Mouse (Mus musculus) yolk sac, embryonic 10.5 days (tissue): ENCODE measurements around the gene Pafah1b2.

ENCODE experiments used
- DNase-seq: peaks from one replicate; pipeline ENCODE4 v3.0.0-alpha.2; 2017; ENCODE audit warnings: low spot score

Gene Pafah1b2

DNA sequence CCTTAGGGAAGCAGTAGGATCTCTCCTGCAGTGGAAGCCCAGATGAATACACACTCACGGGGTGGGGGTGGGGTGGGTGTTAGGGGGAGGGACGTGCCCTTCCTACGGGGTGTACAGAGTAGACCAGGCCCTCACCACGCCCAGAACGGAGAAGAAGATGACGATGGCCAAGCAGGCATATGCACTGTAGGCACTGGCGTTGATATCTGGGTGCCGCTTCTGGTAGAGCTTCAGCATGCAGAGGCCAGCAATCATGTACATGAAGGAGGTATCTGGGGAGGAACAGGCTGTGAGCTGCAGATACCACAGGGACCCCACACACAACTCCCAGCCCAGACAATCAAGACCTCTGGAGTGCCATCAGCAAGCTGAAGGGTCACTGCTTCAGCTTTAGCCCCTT lies 69.6 kb downstream of the Pafah1b2 start:
- DNase-seq, result no peak

DNA sequence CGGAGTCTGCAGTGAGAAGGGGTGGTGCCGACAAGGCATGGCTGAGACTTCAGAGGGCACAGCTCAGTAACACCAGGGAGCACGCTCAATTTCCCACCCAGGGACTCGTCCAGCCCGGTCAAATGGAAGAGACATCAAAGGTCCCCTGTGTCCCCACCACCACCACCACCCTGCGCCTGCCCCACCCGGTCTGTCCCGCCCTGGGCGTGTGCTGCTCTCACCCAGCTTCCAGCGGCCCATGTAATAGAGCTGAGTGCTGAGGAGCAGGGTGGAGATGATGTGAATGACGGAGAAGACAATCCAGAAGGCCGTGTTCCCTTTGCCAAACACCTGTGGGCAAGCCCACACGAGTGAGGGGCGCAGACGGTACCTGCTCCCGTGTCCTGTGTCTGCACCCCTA lies 70.0 kb downstream of the Pafah1b2 start:
- DNase-seq, result no peak

DNA sequence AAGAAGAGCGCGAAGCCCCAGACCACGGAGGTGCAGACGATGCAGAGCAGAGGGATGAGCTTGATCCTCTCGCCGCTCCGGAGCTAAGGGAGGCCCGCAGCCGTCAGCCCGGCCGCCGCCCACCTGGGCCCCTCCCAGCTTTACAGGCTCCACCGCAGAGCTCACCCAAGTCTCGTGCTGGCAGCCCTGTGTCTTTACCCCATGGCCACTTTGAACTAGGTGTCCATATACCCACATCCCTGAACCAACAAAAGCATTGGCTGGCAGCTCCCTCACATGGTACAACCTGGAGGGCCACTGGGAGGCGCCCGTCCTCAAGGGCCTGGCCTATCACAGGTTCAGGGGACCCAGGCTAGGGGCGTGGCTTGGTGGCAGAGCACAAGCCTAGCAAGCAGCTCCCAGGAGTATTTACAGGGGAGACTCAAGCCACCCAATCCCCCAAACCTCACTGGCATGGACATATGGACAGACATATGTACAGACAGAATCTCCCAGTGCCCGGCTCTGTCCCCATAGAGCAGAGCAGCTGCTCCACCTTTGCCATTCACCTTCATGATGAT lies 71.1 kb downstream of the Pafah1b2 start:
- DNase-seq, result no peak

DNA sequence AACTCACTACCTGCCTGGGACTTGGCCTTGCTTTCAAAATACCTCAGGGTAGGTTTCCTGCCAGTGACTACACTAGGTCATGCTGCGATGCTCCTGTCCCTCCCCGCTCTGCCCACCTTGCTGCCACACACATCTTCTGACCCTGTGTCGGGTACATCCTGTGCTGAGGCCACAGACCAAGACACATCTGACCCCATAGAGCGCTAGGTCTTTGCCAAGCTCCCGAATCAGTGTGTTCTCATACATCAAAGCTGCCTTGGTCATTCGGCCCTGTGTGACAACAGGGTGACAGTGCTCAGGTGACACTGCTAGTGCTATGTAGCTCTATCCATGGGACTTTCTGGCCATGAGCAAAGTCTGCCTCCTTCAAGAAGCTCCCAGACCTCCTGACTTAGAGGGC lies 72.7 kb downstream of the Pafah1b2 start:
- no peak for DNase-seq

- no peak for DNase-seq
These were observed 73.4 kb downstream of the Pafah1b2 start for GRCm38 (mm10) chr9:45938952-45939637.

DNA sequence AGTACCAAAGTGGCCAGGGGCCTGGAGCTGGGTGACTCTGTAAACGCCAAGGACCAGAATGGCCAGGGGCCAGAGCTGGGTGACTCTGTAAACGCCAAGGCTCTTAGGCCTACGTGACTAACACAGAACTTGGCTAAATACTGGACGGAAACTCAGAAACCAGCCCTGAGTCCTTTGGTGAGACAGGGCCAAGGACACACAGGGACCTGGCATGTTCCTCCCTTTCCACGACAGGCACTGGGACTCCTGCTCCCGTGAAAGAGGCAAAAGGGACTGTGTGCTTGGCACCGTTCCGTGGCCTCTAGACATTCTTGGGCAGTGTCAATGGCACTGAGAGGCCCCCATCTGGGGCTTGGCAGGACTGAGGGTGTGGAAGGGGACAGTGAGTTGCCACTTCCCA lies 74.4 kb downstream of the Pafah1b2 start:
- no peak for DNase-seq

- peak; percentile 70 for DNase-seq
These were observed 75.6 kb downstream of the Pafah1b2 start for GRCm38 (mm10) chr9:45936883-45937282.

- peak; percentile 53 for DNase-seq
These were observed 76.8 kb downstream of the Pafah1b2 start, which contains the start of gene Tagln for GRCm38 (mm10) chr9:45935628-45936210. TSS of gene Tagln (minus strand) at chr9:45936058.

- peak; percentile 80 for DNase-seq
These were observed 79.7 kb downstream of the Pafah1b2 start for GRCm38 (mm10) chr9:45932571-45933415.

DNA sequence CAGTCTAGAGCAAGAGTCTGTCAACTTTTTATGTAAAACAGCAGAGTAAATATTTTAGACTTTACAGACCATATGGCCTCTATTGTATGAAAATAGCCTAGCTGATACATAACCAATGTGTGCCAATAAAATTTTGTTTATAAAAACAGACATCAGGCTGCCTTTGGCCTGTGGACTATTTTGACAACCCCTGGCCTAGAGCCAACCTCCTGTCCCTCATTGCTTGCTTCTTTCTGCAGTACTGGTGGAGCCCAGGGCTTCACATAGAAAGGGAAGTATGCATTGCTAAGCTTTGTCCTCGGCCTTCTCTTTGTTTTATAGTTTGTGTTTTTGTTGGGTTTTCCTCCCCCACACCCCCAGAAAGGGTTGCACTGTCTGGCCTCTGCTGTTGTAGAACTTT lies 80.5 kb downstream of the Pafah1b2 start:
- DNase-seq, result no peak

DNA sequence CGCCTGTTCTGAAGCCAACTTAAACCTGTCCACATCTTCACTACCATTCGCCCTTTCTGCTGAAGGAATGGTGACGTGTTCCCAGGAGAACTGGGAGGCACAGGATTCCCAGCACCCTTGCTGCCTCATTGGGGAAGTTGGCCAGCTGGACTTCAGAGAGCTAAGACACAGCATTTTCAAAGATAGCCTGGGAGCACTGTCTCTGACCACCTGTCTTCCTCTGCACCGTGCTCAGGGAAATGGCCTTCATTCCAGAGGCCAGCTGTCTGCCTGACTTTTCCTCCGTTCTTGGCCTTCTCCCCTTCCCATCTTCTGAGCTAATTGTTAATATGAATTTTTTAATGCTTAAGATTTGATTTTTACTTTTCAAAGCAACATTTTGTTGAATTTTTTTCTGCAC lies 83.2 kb downstream of the Pafah1b2 start:
- DNase-seq, result no peak

DNA sequence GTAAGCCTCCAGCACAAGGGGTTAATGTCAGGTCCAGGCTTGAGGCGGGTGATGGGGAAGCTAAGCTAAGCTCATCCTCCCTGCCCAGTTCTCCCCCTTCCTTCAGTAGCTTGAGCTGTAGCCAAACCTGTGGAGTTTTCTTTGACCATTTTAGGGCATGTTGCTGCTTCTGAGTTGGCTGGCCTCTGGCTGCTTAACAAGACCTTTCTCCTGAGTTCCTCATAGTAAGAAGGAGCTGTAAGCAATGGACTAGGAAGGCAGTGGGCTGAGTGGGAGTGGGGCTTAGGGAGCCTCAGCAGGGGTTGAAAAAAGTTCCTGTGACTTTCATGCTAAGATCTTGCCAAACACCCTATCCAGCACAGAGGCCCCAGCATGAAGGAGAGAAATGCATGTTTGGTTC lies 92.6 kb downstream of the Pafah1b2 start:
- DNase-seq, result no peak

DNA sequence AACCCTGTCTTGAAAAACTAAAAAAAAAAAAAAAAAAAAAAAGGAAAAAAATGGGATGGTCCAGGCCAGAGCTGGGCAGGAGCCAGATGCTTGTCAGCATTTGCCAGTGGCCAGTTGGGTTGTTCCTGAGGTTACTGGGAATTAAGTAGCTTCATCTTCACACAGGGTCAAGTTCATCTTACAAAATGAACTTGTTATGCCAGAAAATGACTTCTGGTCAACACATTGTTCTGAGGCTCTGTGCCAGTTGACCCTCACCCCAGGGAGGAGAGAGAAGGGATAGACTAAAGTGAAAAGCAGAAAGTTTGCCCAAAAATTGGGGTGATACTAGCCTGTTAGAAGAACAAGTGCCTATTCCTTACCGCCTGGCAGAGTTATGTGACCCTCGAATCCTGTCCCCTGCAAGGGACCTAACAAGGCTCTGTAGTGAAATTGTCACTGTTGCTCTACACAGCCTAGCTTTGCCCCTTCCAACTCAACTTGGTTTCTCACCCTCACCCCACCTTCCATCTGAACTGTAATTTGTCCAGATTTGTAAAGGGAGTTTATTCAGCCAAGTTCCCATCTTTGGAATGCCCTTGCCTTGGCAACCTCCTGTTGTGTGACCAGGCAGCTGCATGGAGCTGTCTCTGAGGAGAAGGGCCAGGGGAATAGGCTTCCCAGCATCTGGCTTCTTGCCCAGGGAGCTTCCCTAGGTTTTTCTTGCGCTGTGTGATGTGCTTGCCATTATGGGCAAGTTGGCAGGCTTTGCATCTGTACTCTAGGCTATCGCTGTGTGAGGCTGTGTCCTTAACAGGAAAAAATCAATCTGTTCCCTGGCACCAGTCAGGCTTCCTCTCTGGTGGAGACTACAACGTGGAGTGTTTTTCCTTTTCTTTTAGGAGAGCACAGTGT lies 95.2 kb downstream of the Pafah1b2 start:
- DNase-seq, result no peak

GRCm38 (mm10) chr9:45915659-45916058 lies 96.8 kb downstream of the Pafah1b2 start:
- no peak for DNase-seq
